Mouse (Mus musculus): ENCODE measurements at regions not wholly inside any gene's neighbourhood (a gene's known extent, or its start where the extent isn't known, plus 50 kb on each side); places are given as distances from the start of the nearest gene placed in this dataset.
"Not testable (repeated sequence)": the region's sequence is repeated elsewhere in the genome, so short reads cannot be mapped to it uniquely, and the experiment has no call there.

GRCm38 (mm10) chr5:64587895-64588738 lies 215.1 kb upstream of the Klf3 start:
- DNase-seq = no peak

DNA sequence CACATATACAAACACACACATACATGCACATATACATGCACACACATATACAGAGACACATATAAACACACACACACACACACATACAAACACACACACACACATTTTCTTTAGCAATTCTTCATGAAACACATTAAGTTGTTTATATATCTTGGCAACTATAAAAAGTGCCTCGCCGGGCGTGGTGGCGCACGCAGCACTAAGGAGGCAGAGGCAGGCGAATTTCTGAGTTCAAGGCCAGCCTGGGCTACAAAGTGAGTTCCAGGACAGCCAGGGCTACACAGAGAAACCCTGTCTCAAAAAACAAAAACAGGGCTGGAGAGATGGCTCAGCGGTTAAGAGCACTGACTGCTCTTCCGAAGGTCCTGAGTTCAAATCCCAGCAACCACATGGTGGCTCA lies 214.4 kb upstream of the Klf3 start:
- not testable (repeated sequence) for DNase-seq

DNA sequence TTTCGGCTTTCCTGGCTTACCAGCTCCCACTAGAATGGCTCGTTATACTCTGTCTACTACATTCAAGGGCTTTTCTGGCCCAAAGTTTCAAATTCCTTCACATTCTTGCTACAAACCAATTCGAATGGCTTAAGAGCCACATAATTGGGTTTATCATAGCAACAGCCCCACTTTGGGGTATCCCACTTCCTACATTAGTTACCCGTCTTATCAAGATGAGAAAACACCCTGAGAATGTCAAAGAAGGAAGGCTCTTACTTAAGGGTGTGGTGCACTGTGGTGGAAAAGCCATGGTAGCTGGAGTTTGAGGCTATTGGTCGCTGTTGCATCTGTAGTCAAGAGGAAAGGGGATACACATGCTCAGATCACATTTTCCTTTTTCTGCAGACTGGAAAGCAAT lies 213.2 kb upstream of the Klf3 start:
- DNase-seq = no peak

GRCm38 (mm10) chr5:64590747-64591146 lies 212.4 kb upstream of the Klf3 start:
- no peak for DNase-seq

- no peak for DNase-seq
These were observed 211.4 kb upstream of the Klf3 start for GRCm38 (mm10) chr5:64591792-64592191.

GRCm38 (mm10) chr5:64595220-64595619 lies 208.0 kb upstream of the Klf3 start:
- no peak for DNase-seq

DNA sequence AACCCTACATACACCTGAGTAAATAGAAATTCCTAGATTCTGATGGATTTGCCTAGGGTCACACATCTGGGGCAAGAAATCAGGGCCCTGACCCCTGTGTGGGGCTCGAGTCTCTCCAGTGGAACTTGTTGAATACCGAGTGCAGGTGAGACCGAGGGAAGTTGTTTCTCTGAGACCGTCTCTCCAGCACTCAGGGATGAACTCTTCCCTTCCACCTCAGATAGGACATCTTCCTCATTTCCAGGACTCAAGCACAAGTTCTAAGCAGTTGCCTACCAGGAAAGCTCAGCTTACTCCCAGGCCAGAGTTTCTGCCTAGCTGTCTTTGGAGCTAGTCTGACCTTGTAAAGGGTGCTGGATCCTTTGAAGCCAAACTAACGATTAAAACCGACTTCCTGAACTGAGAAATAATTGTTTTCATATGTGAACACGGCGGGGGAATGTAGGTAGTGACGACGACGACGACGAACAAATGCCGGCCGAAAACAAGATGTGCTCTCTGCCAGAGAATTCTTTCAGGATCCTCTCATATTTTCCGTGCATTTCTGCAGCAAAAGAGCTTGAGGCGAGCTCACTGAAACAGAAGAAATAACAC lies 207.3 kb upstream of the Klf3 start:
- no peak for DNase-seq

DNA sequence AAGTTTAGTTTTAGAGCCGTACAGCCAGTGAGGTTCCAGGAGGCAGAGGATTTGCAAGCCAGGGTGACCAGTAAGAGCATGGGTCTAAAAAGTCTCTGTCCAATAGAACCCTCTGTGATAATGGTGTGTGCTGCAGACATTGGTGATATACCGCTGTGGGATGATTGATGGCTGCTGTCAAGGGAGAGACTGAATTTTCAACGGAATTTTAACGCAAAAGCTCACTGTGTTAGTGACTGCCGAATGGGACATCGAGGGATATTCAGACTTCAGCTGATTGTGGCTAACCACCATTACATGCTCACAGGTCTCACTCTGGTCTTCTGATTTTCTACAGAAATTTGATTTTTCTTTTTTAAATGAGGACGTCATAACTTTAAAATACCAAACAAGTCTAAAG lies 206.2 kb upstream of the Klf3 start:
- DNase-seq = no peak

GRCm38 (mm10) chr5:64597451-64597850 lies 205.7 kb upstream of the Klf3 start:
- DNase-seq = no peak

GRCm38 (mm10) chr5:64598606-64599005 lies 204.6 kb upstream of the Klf3 start:
- no peak for DNase-seq

DNA sequence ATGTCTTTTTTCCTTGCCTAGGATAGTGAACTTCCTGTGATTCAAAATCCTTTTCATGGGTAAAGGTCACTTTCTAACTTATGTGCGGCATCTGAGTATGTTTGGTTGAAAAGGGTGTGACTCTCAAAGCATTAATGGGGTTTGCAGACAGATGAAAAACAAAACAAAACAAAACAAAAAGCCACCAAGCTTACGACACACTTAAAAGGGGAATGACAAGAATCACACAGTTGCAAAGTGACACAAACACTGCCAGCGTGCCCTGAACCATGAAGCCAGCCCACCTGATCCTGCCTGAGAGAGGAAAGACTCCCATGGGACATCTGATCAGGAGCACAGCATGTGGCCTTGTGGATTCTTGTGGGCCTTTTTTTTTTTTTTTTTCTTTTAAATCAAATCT lies 204.2 kb upstream of the Klf3 start:
- DNase-seq = no peak

DNA sequence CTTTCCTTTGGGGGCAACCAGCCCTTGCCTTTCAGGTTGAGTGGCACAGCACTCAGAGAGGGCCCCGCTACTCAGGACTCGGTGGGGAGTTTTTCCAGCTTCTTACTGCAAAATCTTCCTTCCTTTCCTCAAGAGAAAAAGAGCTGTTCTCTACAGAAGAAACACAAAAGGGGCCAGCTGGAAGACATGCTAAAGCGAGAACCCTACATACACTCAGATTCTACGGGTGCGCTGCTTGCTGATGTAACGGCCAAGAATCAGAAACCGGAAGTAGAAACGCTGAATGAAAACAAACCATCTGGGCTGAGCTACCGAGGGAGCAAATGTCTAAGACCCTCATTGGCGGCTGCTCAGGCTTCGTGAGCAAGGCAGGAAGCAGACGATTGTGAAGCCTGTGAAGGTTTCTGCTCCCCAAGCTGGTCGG lies 203.3 kb upstream of the Klf3 start:
- peak; percentile 5 to 8 for DNase-seq

DNA sequence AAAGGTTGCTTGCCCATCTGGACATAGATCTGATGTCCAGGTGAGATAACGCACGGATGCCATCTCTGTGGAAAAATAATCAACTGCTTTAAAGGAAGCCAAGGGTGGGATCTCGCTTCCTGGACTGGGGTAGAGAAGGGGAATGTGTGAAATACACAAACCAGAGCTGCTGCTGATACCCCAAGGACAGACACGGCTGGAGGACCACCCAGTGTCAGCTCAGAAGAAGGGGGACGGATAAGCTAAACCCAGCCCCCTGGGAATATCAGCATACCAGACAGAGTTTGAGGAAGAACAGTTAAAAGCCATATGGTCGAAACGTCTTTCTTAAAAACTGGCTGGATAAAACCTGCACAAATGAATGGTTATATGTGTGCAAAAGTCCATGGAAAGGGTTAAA lies 202.8 kb upstream of the Klf3 start:
- DNase-seq = no peak

GRCm38 (mm10) chr5:64600811-64601210 lies 202.4 kb upstream of the Klf3 start:
- no peak for DNase-seq

GRCm38 (mm10) chr5:64601285-64601684 lies 201.9 kb upstream of the Klf3 start:
- DNase-seq = no peak

- DNase-seq = no peak
These were observed 201.4 kb upstream of the Klf3 start for GRCm38 (mm10) chr5:64601832-64602231.

GRCm38 (mm10) chr5:64602356-64602936 lies 200.7 kb upstream of the Klf3 start:
- DNase-seq = no peak

DNA sequence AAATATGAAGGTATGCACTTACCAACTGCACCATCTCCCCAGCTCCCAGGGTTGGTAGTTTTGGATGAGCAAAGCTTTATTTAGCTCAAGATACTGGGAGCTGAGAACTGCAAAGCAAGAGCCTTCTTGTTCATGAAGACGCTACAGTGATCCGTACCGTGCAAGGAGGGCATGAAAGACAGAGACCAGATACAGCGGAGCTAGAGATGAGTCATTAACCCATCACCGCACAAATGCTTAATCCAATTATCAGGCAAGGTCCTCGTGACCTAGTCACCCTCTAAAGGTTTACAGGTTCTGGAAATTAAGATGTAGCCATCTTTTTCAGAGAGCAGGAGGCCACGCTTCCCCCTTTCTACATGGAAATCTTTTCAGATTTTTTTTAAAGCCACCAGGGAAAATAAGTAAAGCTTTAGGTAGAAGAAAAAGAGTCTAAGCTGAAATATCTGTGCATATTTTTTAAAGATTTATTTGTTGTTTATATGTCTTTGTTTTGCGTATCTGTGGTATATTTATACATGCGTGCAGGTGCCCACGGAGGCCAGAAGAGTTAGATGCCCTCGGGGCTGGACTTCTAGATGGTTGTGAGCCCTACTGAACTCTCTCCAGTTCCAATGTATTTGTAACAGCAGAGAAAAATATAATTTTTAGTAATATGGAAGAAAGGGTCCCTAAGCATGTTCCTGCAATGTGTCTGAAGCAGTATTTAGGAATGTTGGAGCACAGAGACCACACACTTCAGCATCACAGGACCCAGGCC lies 200.0 kb upstream of the Klf3 start:
- DNase-seq = no peak

GRCm38 (mm10) chr5:64605171-64605570 lies 198.0 kb upstream of the Klf3 start:
- DNase-seq = no peak

DNA sequence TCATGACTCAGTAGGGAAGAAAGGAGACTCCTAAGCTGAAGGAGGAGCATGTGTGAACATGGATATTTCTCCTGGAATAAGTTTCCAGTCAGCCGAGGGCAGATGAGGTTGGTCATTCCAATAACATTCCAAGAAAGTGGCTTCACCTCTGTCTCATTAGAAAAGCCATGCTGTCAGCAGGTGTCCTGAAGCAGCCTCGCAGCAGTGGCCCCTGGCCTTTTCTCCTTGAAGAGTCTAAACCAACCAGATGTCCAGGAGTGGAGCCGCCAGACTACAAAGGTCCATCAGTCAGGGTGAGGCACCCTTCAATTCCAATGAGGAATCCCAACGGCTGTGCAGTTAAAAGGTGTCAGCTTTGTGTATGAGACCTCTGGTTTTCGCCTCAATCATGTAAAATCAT lies 197.2 kb upstream of the Klf3 start:
- no peak for DNase-seq

GRCm38 (mm10) chr5:64609378-64610087 lies 193.7 kb upstream of the Klf3 start:
- no peak for DNase-seq

- no peak for DNase-seq
These were observed 193.0 kb upstream of the Klf3 start for GRCm38 (mm10) chr5:64610146-64610545.
